In the genomic region with DNA sequence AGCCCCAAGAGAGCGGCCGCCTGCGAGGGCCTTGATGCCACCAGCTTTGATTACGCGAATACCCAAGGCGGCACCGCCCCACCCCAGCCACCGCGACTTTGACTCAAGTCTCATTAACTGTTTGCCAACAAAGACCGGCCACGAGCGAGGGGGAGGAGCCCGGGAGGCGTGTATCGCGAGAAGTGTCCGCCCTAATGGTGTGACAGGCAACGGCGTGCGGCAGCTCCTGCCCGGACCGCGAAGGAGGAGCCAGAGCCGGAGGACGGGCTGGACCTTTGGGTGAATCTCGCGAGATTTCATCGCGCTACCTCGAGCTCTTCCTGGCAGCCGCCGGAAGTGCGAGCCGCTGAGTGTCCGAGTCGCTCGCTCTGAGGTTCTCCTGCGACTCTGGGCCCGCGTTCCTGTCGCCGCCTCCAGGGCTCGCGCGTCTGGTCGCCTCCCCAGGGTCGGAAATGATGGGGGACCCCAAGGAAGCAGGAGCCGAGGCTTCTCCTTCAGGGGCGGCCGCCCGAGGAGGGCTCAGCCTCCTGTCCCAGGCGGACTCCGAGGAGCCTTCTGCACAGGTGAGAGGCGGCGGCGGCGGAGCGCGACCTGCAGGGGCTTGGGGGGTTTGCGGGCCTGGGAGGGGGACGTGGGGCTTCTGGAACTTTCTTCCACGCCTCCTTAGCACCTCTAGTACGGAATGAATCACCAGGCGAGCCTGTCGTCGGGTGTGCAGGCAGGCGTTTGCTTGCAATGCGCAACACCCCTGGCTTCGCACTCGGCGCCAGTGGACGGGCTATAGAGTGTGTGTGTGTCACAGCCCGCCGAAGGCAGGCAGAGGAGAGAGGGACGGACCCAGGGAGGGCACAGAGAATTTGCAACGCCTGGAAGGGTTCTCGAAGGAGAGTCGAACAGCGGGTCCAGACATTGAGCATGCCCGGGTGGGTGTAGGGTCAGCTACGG, we compare ENCODE assay signal across 8 mouse cellular contexts. TPM values are rescaled to one million over a fixed set of nuclear protein-coding genes. Genes with fewer than 3 reads are reported as not detected.
A peak's percentile ranks its signal among the peaks of the same experiment; 100 is the strongest.
DNase-seq lines count a peak whose midpoint lies in the region; ATAC-seq and TF ChIP-seq lines count a peak whose summit lies in the region.

TSS of gene Edrf1 (plus strand) at position 183 of the 945 bp plus-strand sequence.

- peak; percentile 95 for ATAC-seq in embryonic facial prominence, embryonic 13.5 days (ENCODE audit: insufficient number of reproducible peaks, insufficient read depth, low FRiP score, low TSS enrichment, low read depth)
- peak; percentile 94 for ATAC-seq in limb, embryonic 12.5 days (ENCODE audit: insufficient number of reproducible peaks, insufficient read depth, low FRiP score, low TSS enrichment, low read depth)
- ATAC-seq in midbrain, embryonic 15.5 days (replicated peaks): peak; percentile 99

- no peaks in the 10 kb centered on the region for H3K9me3 ChIP-seq in embryonic facial prominence, embryonic 13.5 days
- H3K9me3 ChIP-seq in limb, embryonic 12.5 days: no peaks in the 10 kb centered on the region
- no peaks in the 10 kb centered on the region for H3K9me3 ChIP-seq in midbrain, embryonic 15.5 days

- H3K4me3 ChIP-seq in embryonic facial prominence, embryonic 13.5 days: peak within 1 kb of the TSS; percentile 96
- H3K4me3 ChIP-seq in kidney, adult 2 months (ENCODE audit: insufficient read depth, low read depth, low read length): peak within 1 kb of the TSS; percentile 85
- H3K4me3 ChIP-seq in limb, embryonic 12.5 days (replicated peaks): peak within 1 kb of the TSS; percentile 90
- H3K4me3 ChIP-seq in midbrain, embryonic 15.5 days: peak within 1 kb of the TSS; percentile 87
- peak within 1 kb of the TSS; percentile 94 for H3K4me3 ChIP-seq in spleen, adult 2 months (ENCODE audit: extremely low read depth, insufficient read depth, insufficient read length)

- H3K9ac ChIP-seq in embryonic facial prominence, embryonic 13.5 days: peak within 1 kb of the TSS; percentile 95
- H3K9ac ChIP-seq in limb, embryonic 12.5 days (replicated peaks): peak within 1 kb of the TSS; percentile 90
- H3K9ac ChIP-seq in midbrain, embryonic 15.5 days: peak within 1 kb of the TSS; percentile 94

- peaks cover 30% of the 10 kb centered on the region for H3K36me3 ChIP-seq in embryonic facial prominence, embryonic 13.5 days
- peaks cover 10% of the 10 kb centered on the region for H3K36me3 ChIP-seq in kidney, adult 2 months (ENCODE audit: control insufficient read depth, insufficient read depth, low read length)
- H3K36me3 ChIP-seq in limb, embryonic 12.5 days: peaks cover 31% of the 10 kb centered on the region
- peaks cover 14% of the 10 kb centered on the region for H3K36me3 ChIP-seq in midbrain, embryonic 15.5 days (replicated peaks)
- H3K36me3 ChIP-seq in spleen, adult 2 months (ENCODE audit: control insufficient read depth, insufficient read depth, low read length): peaks cover 12% of the 10 kb centered on the region

- peak within 1 kb of the TSS; percentile 80 for H3K4me2 ChIP-seq in embryonic facial prominence, embryonic 13.5 days
- H3K4me2 ChIP-seq in limb, embryonic 12.5 days: peak within 1 kb of the TSS; percentile 89
- peak within 1 kb of the TSS; percentile 87 for H3K4me2 ChIP-seq in midbrain, embryonic 15.5 days

- TF ChIP-seq CTCF in kidney, adult 2 months (conservative IDR thresholded peaks at IDR 0.05; ENCODE audit: insufficient read depth, insufficient read length, low read depth, low read length): no peak
- no peak for TF ChIP-seq CTCF in spleen, adult 2 months (IDR thresholded peaks at IDR 0.05; ENCODE audit: extremely low read depth, insufficient read depth, insufficient read length, insufficient replicate concordance)

- WGBS in embryonic facial prominence, embryonic 13.5 days: under 1% methylated on average over 81 of the region's 81 CpGs
- under 1% methylated on average over 81 of the region's 81 CpGs for WGBS in kidney, adult 2 months
- under 1% methylated on average over 81 of the region's 81 CpGs for WGBS in limb, embryonic 12.5 days
- WGBS in midbrain, embryonic 15.5 days: under 1% methylated on average over 80 of the region's 81 CpGs
- WGBS in spleen, adult 2 months: under 1% methylated on average over 81 of the region's 81 CpGs

- H3K27ac ChIP-seq in embryonic facial prominence, embryonic 13.5 days: peak within 1 kb of the TSS; percentile 96
- H3K27ac ChIP-seq in kidney, adult 2 months (ENCODE audit: insufficient read depth, low read depth, low read length): peak within 1 kb of the TSS; percentile 71
- H3K27ac ChIP-seq in limb, embryonic 12.5 days: peak within 1 kb of the TSS; percentile 92
- H3K27ac ChIP-seq in midbrain, embryonic 15.5 days: peak within 1 kb of the TSS; percentile 92
- H3K27ac ChIP-seq in spleen, adult 2 months (ENCODE audit: insufficient read depth, low read length): peak within 1 kb of the TSS; percentile 82

- peaks cover 34% of the 10 kb centered on the region for H3K4me1 ChIP-seq in embryonic facial prominence, embryonic 13.5 days
- no peaks in the 10 kb centered on the region; the same call in 1 of the 2 replicates for H3K4me1 ChIP-seq in kidney, adult 2 months (ENCODE audit: control insufficient read depth, insufficient read depth, low read length)
- peaks cover 26% of the 10 kb centered on the region for H3K4me1 ChIP-seq in limb, embryonic 12.5 days (replicated peaks)
- peaks cover 14% of the 10 kb centered on the region for H3K4me1 ChIP-seq in midbrain, embryonic 15.5 days
- no peaks in the 10 kb centered on the region for H3K4me1 ChIP-seq in spleen, adult 2 months (ENCODE audit: control insufficient read depth, insufficient read depth, insufficient read length)

- peak; percentile 87 for TF ChIP-seq POLR2A in kidney, adult 2 months (IDR thresholded peaks at IDR 0.05; ENCODE audit: low read depth, low read length)
- TF ChIP-seq POLR2A in spleen, adult 2 months (IDR thresholded peaks at IDR 0.05; ENCODE audit: low read depth, low read length): peak; percentile 74

- H3K27me3 ChIP-seq in embryonic facial prominence, embryonic 13.5 days: no peaks in the 10 kb centered on the region
- H3K27me3 ChIP-seq in kidney, adult 2 months (replicated peaks; ENCODE audit: control insufficient read depth, insufficient read depth, low read length): no peaks in the 10 kb centered on the region
- H3K27me3 ChIP-seq in limb, embryonic 12.5 days: no peaks in the 10 kb centered on the region; the same call in 1 of the 2 replicates
- H3K27me3 ChIP-seq in midbrain, embryonic 15.5 days (replicated peaks): no peaks in the 10 kb centered on the region
- H3K27me3 ChIP-seq in spleen, adult 2 months (ENCODE audit: control insufficient read depth, insufficient read depth, low read length): no peaks in the 10 kb centered on the region

- peak; percentile 100 for DNase-seq in 3134 (ENCODE audit: extremely low read depth, insufficient read length, low spot score)
- peak; percentile 99 for DNase-seq in adrenal gland, postnatal 36 days
- DNase-seq in heart, adult 18-20 months: peak; percentile 98 to 99
- DNase-seq in kidney, adult 2 months: peak; percentile 99
- DNase-seq in spleen, adult 2 months (ENCODE audit: low read depth in 1 of 2, low spot score in 2 of 2): peak; percentile 97 to 98

RNA-seq across cellular contexts. Expression of gene Edrf1, which starts in this region (rescaled TPM):
- 10 to 100 TPM; 15.0 to 19.7 TPM for total RNA-seq in adrenal gland, postnatal 36 days (2021)
- polyA plus RNA-seq in embryonic facial prominence, embryonic 13.5 days (2015; fragmentation: Nextera tagmentation; extraction: Ambion mirVana): 19.0 and 28.9 TPM in 2 replicates
- 10 to 100 TPM; 12.1 to 14.0 TPM for total RNA-seq in heart, adult 18-20 months (2021)
- 9.0 and 12.4 TPM in 2 replicates for polyA plus RNA-seq in kidney, adult 2 months (2012; rRNA removed)
- polyA plus RNA-seq in limb, embryonic 12.5 days (2016; fragmentation: Nextera tagmentation; extraction: Ambion mirVana): 30.4 TPM in 2 replicates
- 20.4 and 20.5 TPM in 2 replicates for polyA plus RNA-seq in midbrain, embryonic 15.5 days (2015; fragmentation: Nextera tagmentation; extraction: Ambion mirVana)
- polyA plus RNA-seq in spleen, adult 2 months (2012; rRNA removed): 7.7 and 10.9 TPM in 2 replicates

Comparison
In these comparisons a context has a peak if more than half of its experiments do, and no peak if none do; other contexts are left out.
1. Peak in every context shown above with its lines: DNase-seq, ATAC-seq, H3K4me3 ChIP-seq and H3K27ac ChIP-seq.